Mouse (Mus musculus) spleen, postnatal 4 days (tissue): ENCODE measurements around the gene 1700001C02Rik.

Experiments used
- DNase-seq, 2 experiments: peaks; one replicate each; pipeline ENCODE4 v3.0.0; 2022; ENCODE audit warnings: low spot score in 2 of 2

The 1700001C02Rik gene

GRCm38 (mm10) chr5:30465861-30466260, at the start of gene 1700001C02Rik:
1700001C02Rik (plus strand) TSS chr5:30466047.
- DNase-seq: no peak

GRCm38 (mm10) chr5:30416665-30417064, 49.2 kb upstream of the 1700001C02Rik start:
- no peak for DNase-seq

GRCm38 (mm10) chr5:30423121-30423520, 42.7 kb upstream of the 1700001C02Rik start:
- no peak for DNase-seq

GRCm38 (mm10) chr5:30423572-30424244, 42.1 kb upstream of the 1700001C02Rik start:
- peak; percentile 32 to 68 for DNase-seq

- DNase-seq: no peak
Measured at GRCm38 (mm10) chr5:30427406-30427805, 38.4 kb upstream of the 1700001C02Rik start.

- no peak for DNase-seq
Measured at GRCm38 (mm10) chr5:30438931-30439330, 26.9 kb upstream of the 1700001C02Rik start.

- DNase-seq: no peak
Measured at GRCm38 (mm10) chr5:30440308-30440906, 25.4 kb upstream of the 1700001C02Rik start.

GRCm38 (mm10) chr5:30442196-30442595, 23.7 kb upstream of the 1700001C02Rik start:
- DNase-seq: no peak

GRCm38 (mm10) chr5:30444327-30444895, 21.4 kb upstream of the 1700001C02Rik start:
- no peak for DNase-seq

GRCm38 (mm10) chr5:30456056-30456455, 9.8 kb upstream of the 1700001C02Rik start:
- no peak for DNase-seq

GRCm38 (mm10) chr5:30460155-30460554, 5.7 kb upstream of the 1700001C02Rik start:
- DNase-seq: no peak

- no peak for DNase-seq
Measured at GRCm38 (mm10) chr5:30461821-30462220, 4.0 kb upstream of the 1700001C02Rik start, which contains the start of gene Otof. Otof (minus strand) TSS chr5:30461932.

GRCm38 (mm10) chr5:30466315-30466714, 468 bp downstream of the 1700001C02Rik start:
- no peak for DNase-seq

GRCm38 (mm10) chr5:30470454-30470853, 4.6 kb downstream of the 1700001C02Rik start:
- no peak for DNase-seq

GRCm38 (mm10) chr5:30472148-30472547, 6.3 kb downstream of the 1700001C02Rik start:
- DNase-seq: no peak

- DNase-seq: no peak
Measured at GRCm38 (mm10) chr5:30476534-30476933, 10.7 kb downstream of the 1700001C02Rik start.

- DNase-seq: peak; percentile 57 to 82
Measured at GRCm38 (mm10) chr5:30482319-30482718, 16.5 kb downstream of the 1700001C02Rik start.

GRCm38 (mm10) chr5:30483533-30483932, 17.7 kb downstream of the 1700001C02Rik start:
- DNase-seq: no peak

GRCm38 (mm10) chr5:30484591-30484990, 18.7 kb downstream of the 1700001C02Rik start:
- DNase-seq: no peak

- no peak for DNase-seq
Measured at GRCm38 (mm10) chr5:30485136-30485535, 19.3 kb downstream of the 1700001C02Rik start.

- no peak for DNase-seq
Measured at GRCm38 (mm10) chr5:30490215-30490614, 24.4 kb downstream of the 1700001C02Rik start.

- no peak for DNase-seq
Measured at GRCm38 (mm10) chr5:30490845-30491244, 25.0 kb downstream of the 1700001C02Rik start.

GRCm38 (mm10) chr5:30493723-30494122, 27.9 kb downstream of the 1700001C02Rik start:
- DNase-seq: no peak
